9 mouse cellular contexts compared by ENCODE assay signal in genomic region chr8:120177318-120178123, GRCm38 (mm10). TPM values are rescaled to one million over a fixed set of nuclear protein-coding genes. Genes with fewer than 3 reads are reported as not detected.
DNase-seq lines count a peak whose midpoint lies in the region; ATAC-seq and TF ChIP-seq lines count a peak whose summit lies in the region.
"Had no signal": no experiment of that assay in that cellular context is flagged by ENCODE, and none has a peak within 500 bp of the region (broad histone marks: within the 10 kb centered on the region; RNA-seq: fewer than 3 reads in every experiment).

TSS of gene Fam92b (minus strand) at chr8:120177466.

- TF ChIP-seq POLR2A in heart, adult 2 months (IDR thresholded peaks at IDR 0.05; ENCODE audit: insufficient read depth, low read depth, low read length) = no peak

- peak; percentile 48 to 50 for DNase-seq in heart, adult 2 months
- no peak for DNase-seq in heart, postnatal 36 days
- DNase-seq in adrenal gland, postnatal 36 days = peak; percentile 66 to 69
- DNase-seq in gastrocnemius, postnatal 25 days = peak; percentile 52
- DNase-seq in layer of hippocampus, adult 8-10 months (ENCODE audit: low spot score in 2 of 2) = peak; percentile 43 to 58
- peak; percentile 94 for DNase-seq in retina, embryonic 14.5 days (ENCODE audit: low spot score)
- peak; percentile 74 for DNase-seq in yolk sac, embryonic 10.5 days (ENCODE audit: low spot score)

- H3K79me2 ChIP-seq in heart, adult 2 months (replicated peaks; ENCODE audit: control insufficient read depth, insufficient read depth, low read length) = no peaks in the 10 kb centered on the region

- intact Hi-C loops in heart, adult 2 months (cut with DNase I) = loop anchor here (2.0 to 5.0 kb wide), 2 partner anchors 99 to 420 kb away; no protein-coding TSS in a partner anchor
- intact Hi-C loops in heart, postnatal 36 days (cut with DNase I) = loop anchor here (2.0 to 10.0 kb wide), 5 partner anchors 99 to 431 kb away; no protein-coding TSS in a partner anchor

- TF ChIP-seq EP300 in heart, adult 2 months (IDR thresholded peaks at IDR 0.05; ENCODE audit: insufficient read depth, low read depth, low read length) = no peak

- H3K4me2 ChIP-seq in lung, embryonic 16.5 days (ENCODE audit: low read depth, low read length) = peak within 1 kb of the TSS; percentile 40

- 8% methylated on average over 26 of the region's 26 CpGs for WGBS in heart, adult 2 months
- 6% methylated on average over 17 of the region's 26 CpGs for WGBS in lung, embryonic 16.5 days

- H3K9ac ChIP-seq in heart, adult 2 months (ENCODE audit: low read depth, low read length) = no peak within 1 kb of the TSS
- peak within 1 kb of the TSS; percentile 14; the same call in 1 of the 2 replicates for H3K9ac ChIP-seq in lung, embryonic 16.5 days (ENCODE audit: low read length)

- no peak for TF ChIP-seq CTCF in heart, adult 2 months (IDR thresholded peaks at IDR 0.05)

- no peak within 1 kb of the TSS for H3K4me3 ChIP-seq in heart, adult 2 months
- H3K4me3 ChIP-seq in lung, embryonic 16.5 days (ENCODE audit: low read length) = no peak within 1 kb of the TSS

- H3K9me3 ChIP-seq in lung, embryonic 16.5 days (ENCODE audit: control insufficient read depth, low read length) = no peaks in the 10 kb centered on the region

- no peaks in the 10 kb centered on the region for H3K27me3 ChIP-seq in heart, adult 2 months (ENCODE audit: control insufficient read depth, insufficient read depth, low read length)
- peaks cover 24% of the 10 kb centered on the region for H3K27me3 ChIP-seq in lung, embryonic 16.5 days (ENCODE audit: control insufficient read depth, insufficient read depth, low read depth, low read length)

- ATAC-seq in lung, embryonic 16.5 days (ENCODE audit: low read depth) = peak; percentile 83

- peaks cover 2% of the 10 kb centered on the region for H3K4me1 ChIP-seq in heart, adult 2 months (ENCODE audit: control insufficient read depth, insufficient read depth, low read length)
- peaks cover 24% of the 10 kb centered on the region for H3K4me1 ChIP-seq in lung, embryonic 16.5 days (replicated peaks; ENCODE audit: control insufficient read depth, insufficient read depth, low read length)

- no peak within 1 kb of the TSS for H3K27ac ChIP-seq in heart, adult 2 months
- no peak within 1 kb of the TSS for H3K27ac ChIP-seq in lung, embryonic 16.5 days (ENCODE audit: low read length)

- no peaks in the 10 kb centered on the region for H3K36me3 ChIP-seq in heart, adult 2 months (ENCODE audit: control insufficient read depth, insufficient read depth, low read length)
- H3K36me3 ChIP-seq in lung, embryonic 16.5 days (ENCODE audit: control insufficient read depth, insufficient read depth, low read length) = no peaks in the 10 kb centered on the region

RNA-seq across cellular contexts. Expression of gene Fam92b, which starts in this region (rescaled TPM):
- total RNA-seq in heart, adult 2 months (2021) = not detected
- 1.0 TPM in 1 of 2 replicates, not detected in the other for polyA plus RNA-seq in heart, adult 2 months (2012; rRNA removed)
- not detected for total RNA-seq in heart, postnatal 36 days (2021)
- total RNA-seq in adrenal gland, postnatal 36 days (2021) = 1 to 10 TPM in 1 of 2 experiments, under 1 TPM in 1; 0.53 to 1.2 TPM
- not detected for total RNA-seq in gastrocnemius, postnatal 25 days (2021)
- 1 to 10 TPM in 1 of 4 experiments, under 1 TPM in 2, not detected in 1; 0.41 to 1.1 (median 0.43) TPM for total RNA-seq in layer of hippocampus, adult 8-10 months (2022)
- polyA plus RNA-seq in lung, embryonic 16.5 days (2015; fragmentation: Nextera tagmentation; extraction: Ambion mirVana) = 2.7 and 4.0 TPM in 2 replicates
- polyA plus RNA-seq: small intestine, adult 2 months had no signal

Comparison
In these comparisons a context has a peak if more than half of its experiments do, and no peak if none do; other contexts are left out.
1. DNase-seq: peak in heart, adult 2 months (2 of 2), adrenal gland, postnatal 36 days (2 of 2), layer of hippocampus, adult 8-10 months (2 of 2), retina, embryonic 14.5 days (single experiment) and yolk sac, embryonic 10.5 days (single experiment); none in heart, postnatal 36 days (0 of 2).
2. Peak in DNase-seq in gastrocnemius, postnatal 25 days; RNA of the gene not detected or under 1 TPM.